Mouse (Mus musculus): ENCODE data around the gene Cxcl3.
A peak's percentile ranks its signal among the peaks of the same experiment; 100 is the strongest.

The Cxcl3 gene

DNA sequence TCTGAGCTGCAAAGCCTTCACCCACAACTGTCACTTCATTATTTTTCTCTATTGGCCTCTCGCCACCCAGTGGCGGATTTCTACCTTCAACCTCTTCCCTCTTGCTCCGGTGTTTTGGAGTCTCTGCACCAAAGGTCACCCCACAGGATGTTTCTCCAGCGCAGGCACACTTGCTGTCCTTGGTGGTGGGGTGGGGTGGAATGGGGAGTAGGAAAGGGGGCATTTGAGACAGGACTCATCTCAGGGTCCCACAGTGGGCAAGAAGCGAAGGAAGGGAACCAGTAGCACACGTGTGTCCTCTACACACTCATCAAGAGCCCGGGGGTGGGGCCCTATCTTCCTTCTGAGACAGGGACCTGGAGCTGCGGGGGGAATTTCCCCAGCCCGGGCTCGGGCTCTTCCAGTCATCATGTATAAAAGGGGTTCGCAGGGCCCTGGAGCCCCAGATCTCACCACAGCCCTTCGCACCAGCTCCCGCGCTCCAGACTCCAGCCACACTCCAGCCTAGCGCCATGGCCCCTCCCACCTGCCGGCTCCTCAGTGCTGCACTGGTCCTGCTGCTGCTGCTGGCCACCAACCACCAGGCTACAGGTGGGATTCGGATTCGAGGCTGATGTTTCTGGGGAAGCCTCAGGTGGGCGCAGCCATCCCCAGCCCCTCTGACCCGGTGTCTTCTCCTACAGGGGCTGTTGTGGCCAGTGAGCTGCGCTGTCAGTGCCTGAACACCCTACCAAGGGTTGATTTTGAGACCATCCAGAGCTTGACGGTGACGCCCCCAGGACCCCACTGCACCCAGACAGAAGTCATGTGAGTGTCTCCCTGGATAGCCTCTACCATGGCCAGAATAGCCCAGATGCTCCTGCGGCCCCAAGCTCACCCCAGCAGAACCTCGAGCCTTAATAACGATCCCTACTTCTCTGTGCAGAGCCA is at the start of gene Cxcl3:
Cxcl3 (plus strand) TSS at position 445 of the 930 bp plus-strand sequence.
- DNase-seq (ENCODE audit: extremely low spot score, low read depth, low spot score): peak; percentile 16

DNA sequence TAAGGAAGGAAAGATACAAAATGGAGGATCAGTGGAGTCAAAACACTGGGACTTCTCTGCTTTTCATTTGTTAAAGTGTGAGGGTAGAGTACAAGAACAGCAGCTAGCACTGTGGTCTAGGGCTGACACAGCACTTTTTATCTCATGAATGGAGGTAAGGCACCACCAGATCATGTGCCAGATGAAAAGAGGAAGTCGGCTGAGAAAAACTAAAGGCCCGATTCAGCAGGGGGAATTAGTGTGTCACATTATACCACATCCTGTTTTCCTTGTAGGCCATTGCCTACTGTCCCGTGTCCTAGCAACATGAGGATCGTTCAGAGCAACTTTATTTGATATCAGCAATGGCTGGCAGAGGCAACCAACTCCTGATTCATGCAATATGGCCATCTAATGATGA is 43.9 kb upstream of the Cxcl3 start:
- DNase-seq (ENCODE audit: extremely low spot score, low read depth, low spot score): no peak

GRCm38 (mm10) chr5:90753934-90754333 is 32.0 kb upstream of the Cxcl3 start:
- no peak for DNase-seq (ENCODE audit: extremely low spot score, low read depth, low spot score)

- DNase-seq (ENCODE audit: extremely low spot score, low read depth, low spot score): no peak
Measured at GRCm38 (mm10) chr5:90758020-90758605, 27.8 kb upstream of the Cxcl3 start.

DNA sequence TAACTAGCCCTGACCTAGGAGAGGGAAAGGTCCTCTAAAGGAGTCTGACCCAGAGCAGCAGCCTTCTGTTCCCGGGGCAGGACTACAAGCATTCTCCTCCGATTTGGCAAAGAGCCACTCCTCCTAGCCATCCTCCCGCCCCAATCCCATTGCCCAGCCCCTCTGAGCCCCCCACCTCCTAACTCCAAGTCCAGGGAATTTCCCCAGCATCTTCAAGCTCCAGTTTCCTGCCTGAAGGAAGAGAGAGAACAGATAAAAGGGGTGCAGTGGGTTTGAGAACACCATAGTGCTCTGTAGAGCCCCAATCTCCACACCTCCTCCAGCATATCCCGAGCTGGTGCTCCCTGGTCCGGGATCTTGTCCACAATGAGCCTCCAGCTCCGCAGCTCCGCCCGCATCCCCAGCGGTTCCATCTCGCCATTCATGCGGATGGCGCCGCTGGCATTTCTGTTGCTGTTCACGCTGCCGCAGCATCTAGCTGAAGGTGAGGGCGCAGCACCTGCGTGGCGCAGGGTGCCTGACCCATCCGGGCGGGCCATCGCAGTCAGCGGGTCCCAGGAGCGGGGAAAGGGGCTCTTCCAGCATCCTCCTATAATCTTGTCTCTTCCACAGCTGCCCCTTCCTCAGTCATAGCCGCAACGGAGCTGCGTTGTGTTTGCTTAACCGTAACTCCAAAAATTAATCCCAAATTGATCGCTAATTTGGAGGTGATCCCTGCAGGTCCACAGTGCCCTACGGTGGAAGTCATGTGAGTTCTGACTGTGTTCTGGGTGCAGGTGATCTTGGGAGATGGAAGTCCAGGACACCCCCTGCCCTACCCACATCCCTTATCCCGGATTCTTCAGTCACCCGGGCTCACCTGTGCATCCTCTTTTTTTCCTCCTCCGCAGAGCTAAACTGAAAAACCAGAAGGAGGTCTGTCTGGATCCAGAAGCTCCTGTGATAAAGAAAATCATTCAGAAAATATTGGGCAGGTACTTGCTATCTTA is 26.5 kb upstream of the Cxcl3 start, which contains the start of gene Cxcl5:
Cxcl5 (plus strand) TSS at position 284 of the 989 bp plus-strand sequence.
- DNase-seq (ENCODE audit: extremely low spot score, low read depth, low spot score): no peak

DNA sequence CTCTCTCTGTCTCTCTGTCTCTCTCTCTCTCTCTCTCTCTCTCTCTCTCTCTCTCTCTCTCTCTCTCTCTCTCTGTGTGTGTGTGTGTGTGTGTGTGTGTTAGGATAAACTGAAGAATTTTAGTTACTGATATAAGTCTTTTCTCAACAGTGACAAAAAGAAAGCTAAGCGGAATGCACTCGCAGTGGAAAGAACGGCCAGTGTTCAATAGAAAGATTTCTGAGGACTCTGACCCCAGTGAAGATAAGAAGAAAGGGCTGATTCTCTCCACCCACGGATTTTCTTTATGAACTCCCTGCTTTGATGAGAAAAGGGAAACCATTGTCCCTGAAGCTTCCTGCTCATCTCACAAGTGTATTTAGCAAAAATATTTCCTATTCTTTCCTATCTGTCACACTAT is 25.6 kb upstream of the Cxcl3 start:
- no peak for DNase-seq (ENCODE audit: extremely low spot score, low read depth, low spot score)

DNA sequence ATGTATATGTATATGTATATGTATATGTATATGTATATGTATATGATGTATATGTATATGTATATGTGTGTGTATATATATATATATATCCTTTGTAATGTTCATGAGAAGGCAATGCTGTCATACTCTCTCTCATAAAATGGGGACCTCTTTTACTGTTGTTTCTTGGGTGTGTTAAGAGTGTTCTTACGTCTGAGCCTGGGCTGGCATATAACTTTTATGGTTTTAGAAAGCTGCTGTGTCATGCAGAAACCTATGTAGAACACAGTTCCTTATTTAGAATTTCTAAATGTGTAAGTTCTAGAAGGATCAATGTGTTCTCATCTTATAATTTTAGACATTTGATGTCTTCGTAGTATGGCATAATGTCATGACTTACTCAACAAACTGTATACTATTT is 25.1 kb upstream of the Cxcl3 start:
- DNase-seq (ENCODE audit: extremely low spot score, low read depth, low spot score): no peak

- DNase-seq (ENCODE audit: extremely low spot score, low read depth, low spot score): no peak
Measured at GRCm38 (mm10) chr5:90761834-90762233, 24.1 kb upstream of the Cxcl3 start.

GRCm38 (mm10) chr5:90763912-90764665 is 21.8 kb upstream of the Cxcl3 start:
- no peak for DNase-seq (ENCODE audit: extremely low spot score, low read depth, low spot score)

GRCm38 (mm10) chr5:90765821-90766606 is 19.9 kb upstream of the Cxcl3 start:
- DNase-seq (ENCODE audit: extremely low spot score, low read depth, low spot score): no peak

DNA sequence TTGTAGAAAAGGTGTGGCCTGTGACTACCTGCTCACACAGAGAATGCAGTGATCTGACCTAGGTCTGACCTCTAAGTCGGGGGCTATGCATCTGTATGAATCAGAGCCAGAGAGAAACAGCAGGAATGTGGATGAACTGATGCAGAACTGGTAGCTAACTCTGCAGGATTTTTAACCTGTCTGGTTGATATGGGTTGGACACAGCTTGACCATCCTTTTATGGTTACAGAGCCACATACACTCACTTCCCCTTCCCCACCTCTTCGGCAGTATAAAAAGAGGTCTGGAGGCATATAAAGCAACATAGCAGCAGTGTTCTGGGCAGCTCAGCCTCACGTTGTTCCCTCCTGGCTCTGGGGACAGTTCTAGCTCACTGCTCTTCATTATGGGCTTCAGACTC is 17.7 kb upstream of the Cxcl3 start, which contains the start of gene Ppbp:
Ppbp (plus strand) TSS at position 301 of the 400 bp plus-strand sequence.
- DNase-seq (ENCODE audit: extremely low spot score, low read depth, low spot score): no peak

- no peak for DNase-seq (ENCODE audit: extremely low spot score, low read depth, low spot score)
Measured at GRCm38 (mm10) chr5:90771369-90771768, 14.5 kb upstream of the Cxcl3 start.

GRCm38 (mm10) chr5:90771880-90772653 is 13.8 kb upstream of the Cxcl3 start, which contains the start of gene Pf4:
TSS of gene Pf4 (plus strand) at chr5:90772435.
- DNase-seq (ENCODE audit: extremely low spot score, low read depth, low spot score): no peak

DNA sequence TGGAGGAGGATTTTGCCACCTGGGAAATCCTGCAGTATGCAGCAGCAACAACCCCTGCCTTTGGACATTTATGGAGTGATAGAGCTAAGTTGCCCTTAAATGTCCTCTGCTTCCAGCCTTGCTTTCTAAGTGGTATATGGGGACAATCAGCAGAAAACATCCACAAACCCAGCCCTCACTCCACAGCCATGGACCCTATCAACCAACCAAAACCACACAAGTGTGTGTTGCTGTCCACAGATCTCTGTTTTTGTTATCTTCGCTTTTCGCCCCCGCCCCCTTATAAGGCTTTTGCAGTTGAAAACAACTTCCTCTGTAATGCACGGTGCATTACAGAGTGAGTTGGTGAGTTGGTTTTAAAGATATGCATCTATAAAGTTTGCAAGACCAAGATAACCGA is 10.3 kb upstream of the Cxcl3 start:
- DNase-seq (ENCODE audit: extremely low spot score, low read depth, low spot score): no peak

DNA sequence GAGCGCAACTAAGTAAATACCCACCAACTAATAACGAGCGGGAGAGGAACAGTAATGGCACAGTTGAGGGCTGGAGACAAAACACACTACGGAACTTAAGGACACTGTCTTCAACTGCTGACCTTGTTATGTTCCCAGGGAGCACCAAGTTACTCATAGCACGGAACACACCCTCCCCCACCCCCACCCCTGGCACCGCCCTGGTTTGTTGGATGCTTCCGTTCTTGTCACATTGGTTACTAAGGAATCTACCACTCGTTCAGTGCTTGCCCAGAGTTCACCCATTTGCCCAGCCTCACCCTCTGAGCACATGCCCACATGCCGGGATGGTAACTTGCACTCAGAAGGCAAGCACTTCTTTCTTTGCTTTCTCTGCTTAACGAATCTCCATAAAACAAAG is 8.3 kb upstream of the Cxcl3 start:
- DNase-seq (ENCODE audit: extremely low spot score, low read depth, low spot score): no peak

DNA sequence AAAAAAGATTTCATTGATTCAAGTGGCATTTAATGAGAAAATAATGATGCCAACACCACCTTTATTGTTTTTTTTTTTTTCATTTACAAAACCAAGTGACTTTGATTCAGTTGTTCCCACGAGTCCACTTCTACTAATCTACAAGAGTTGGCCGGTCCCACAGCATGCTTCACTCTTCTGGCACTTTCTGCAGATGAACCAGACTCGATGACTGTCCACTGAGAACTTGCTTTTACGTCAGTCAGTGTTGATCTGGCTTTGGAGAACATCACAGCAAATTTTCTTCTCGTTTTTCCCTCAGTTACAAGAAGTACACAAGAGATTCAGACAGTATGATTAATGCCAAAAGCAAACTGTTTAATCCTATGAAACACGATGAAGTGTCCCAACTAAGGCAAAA is 7.0 kb upstream of the Cxcl3 start:
- DNase-seq (ENCODE audit: extremely low spot score, low read depth, low spot score): no peak

DNA sequence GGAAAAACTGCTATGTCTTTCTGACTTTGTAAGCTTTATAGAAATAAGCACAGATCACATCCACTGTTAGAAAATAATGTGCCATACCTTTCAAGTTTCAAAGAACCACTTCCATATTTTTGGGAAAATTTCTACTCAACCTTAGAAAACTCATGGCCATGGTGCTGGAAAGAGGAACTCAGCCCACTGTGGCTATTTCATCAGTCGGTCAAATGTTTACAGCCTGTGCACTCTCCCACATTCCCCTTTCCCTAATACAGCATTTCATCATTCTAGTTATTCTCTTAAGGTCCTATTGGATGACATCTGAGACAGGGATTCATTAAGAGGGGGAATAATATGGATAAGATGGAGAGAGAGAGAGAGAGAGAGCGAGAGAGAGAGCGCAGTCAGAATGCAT is 2.2 kb upstream of the Cxcl3 start:
- DNase-seq (ENCODE audit: extremely low spot score, low read depth, low spot score): no peak

DNA sequence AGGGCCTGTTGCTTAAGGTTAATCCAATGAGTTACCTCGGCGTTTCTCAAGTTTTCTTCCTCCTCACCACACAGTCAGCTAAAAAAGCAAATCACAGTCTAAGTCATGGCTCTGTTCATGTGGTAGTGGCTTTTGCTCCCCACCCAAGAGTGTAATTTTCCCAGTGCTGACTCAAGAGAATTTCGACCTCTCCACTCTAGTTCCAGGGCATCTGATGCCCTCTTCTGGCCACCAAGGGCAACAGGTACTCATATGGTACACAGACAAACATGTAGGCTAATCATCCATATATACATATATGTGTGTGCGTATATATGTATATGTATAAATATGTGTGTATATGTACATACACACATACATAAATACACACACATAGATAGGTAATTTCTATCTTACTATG is 2.2 kb downstream of the Cxcl3 start:
- DNase-seq (ENCODE audit: extremely low spot score, low read depth, low spot score): no peak

Measured in hindlimb bud, embryonic 11.5 days (tissue).